Mouse (Mus musculus) MEL (cell line): ENCODE data around the gene Lrch3.

Experiments used
- BHLHE40 ChIP-seq: IDR thresholded peaks from 2 replicates; pipeline ENCODE4 v1.6.1; 2012; ENCODE audit warnings: low read depth, mild to moderate bottlenecking, inconsistent platforms, low read length, improper control_type of control experiment, borderline replicate concordance
- CTCF ChIP-seq, 3 experiments: IDR thresholded peaks in 2 of 3; conservative IDR thresholded peaks in 1 of 3; 2 replicates each; pipeline ENCODE4 v1.5.1; 2011 to 2012; ENCODE audit warnings: low read length in 3 of 3, low read depth in 2 of 3, mild to moderate bottlenecking in 2 of 3, improper control_type of control experiment in 1 of 3, inconsistent platforms in 1 of 3, mixed read lengths in 1 of 3, moderate library complexity in 1 of 3; ENCODE audit not compliant: control insufficient read depth in 1 of 3, insufficient read depth in 1 of 3, poor library complexity in 1 of 3, severe bottlenecking in 1 of 3
- HCFC1 ChIP-seq: IDR thresholded peaks from 2 replicates; pipeline ENCODE4 v1.6.1; 2012; ENCODE audit warnings: low read depth, mild to moderate bottlenecking, inconsistent platforms, low read length, improper control_type of control experiment, moderate library complexity
- POLR2A ChIP-seq, 2 experiments: IDR thresholded peaks; 2 replicates each; pipeline ENCODE4 v1.6.1; 2011 to 2012; ENCODE audit warnings: low read length in 2 of 2, mild to moderate bottlenecking in 2 of 2, control low read depth in 1 of 2, improper control_type of control experiment in 1 of 2, low read depth in 1 of 2, moderate library complexity in 1 of 2; ENCODE audit not compliant: control insufficient read depth in 1 of 2, insufficient read depth in 1 of 2, poor library complexity in 1 of 2
- TAL1 ChIP-seq: IDR thresholded peaks from 2 replicates; pipeline ENCODE4 v1.6.1; 2012; ENCODE audit warnings: mild to moderate bottlenecking, inconsistent platforms, low read length, moderate library complexity, mixed read lengths
- TCF12 ChIP-seq: IDR thresholded peaks from 2 replicates; pipeline ENCODE4 v1.6.1; 2014; ENCODE audit warnings: low read depth, mild to moderate bottlenecking, inconsistent platforms, low read length, improper control_type of control experiment, moderate library complexity

- TF ChIP-seq HCFC1 = no peak
- no peak for TF ChIP-seq TAL1
- TF ChIP-seq POLR2A (IDR thresholded peaks at IDR 0.05; ENCODE audit: control insufficient read depth in 1 of 2, insufficient read depth in 1 of 2, low read depth in 1 of 2, low read length in 2 of 2, poor library complexity in 1 of 2) = no peak
- no peak for TF ChIP-seq CTCF (IDR thresholded peaks at IDR 0.05 in 2 of 3, conservative IDR thresholded peaks at IDR 0.05 in 1 of 3; ENCODE audit: control insufficient read depth in 1 of 3, insufficient read depth in 1 of 3, low read depth in 2 of 3, low read length in 3 of 3, poor library complexity in 1 of 3, severe bottlenecking in 1 of 3)
- no peak for TF ChIP-seq BHLHE40
- TF ChIP-seq TCF12 = no peak
Measured at GRCm38 (mm10) chr16:33006888-33007287, 93.0 kb downstream of the Lrch3 start.
